Mouse (Mus musculus) intestine, embryonic 16.5 days (tissue): Measurements from ENCODE around the gene Fbxw9. TPM values are rescaled to one million over a fixed set of nuclear protein-coding genes. Genes with fewer than 3 reads are reported as not detected.

Experiments
- ATAC-seq: fragments of 200-750 bp; cut with Nextera tagmentation; 2 replicates; pipeline ENCODE4 v1.8.0; 2017; ENCODE audit warnings: moderate TSS enrichment, moderate library complexity
- H3K27ac ChIP-seq: fragments of 300-500 bp; sonication (generic); 2 replicates; pipeline ENCODE4 v1.5.1; 2014; ENCODE audit warnings: mild to moderate bottlenecking, low read length
- H3K27me3 ChIP-seq: fragments of 300-500 bp; sonication (generic); replicated peaks from 2 replicates; pipeline ENCODE4 v1.6.1; 2014; ENCODE audit warnings: low read length, control low read depth, mixed read lengths; ENCODE audit not compliant: control insufficient read depth, insufficient read depth
- H3K36me3 ChIP-seq: fragments of 300-500 bp; sonication (generic); 2 replicates; pipeline ENCODE4 v1.6.1; 2014; ENCODE audit warnings: low read length, control low read depth; ENCODE audit not compliant: control insufficient read depth, insufficient read depth
- H3K4me1 ChIP-seq: fragments of 300-500 bp; sonication (generic); 2 replicates; pipeline ENCODE4 v1.6.1; 2014; ENCODE audit warnings: low read length, control low read depth, mixed read lengths; ENCODE audit not compliant: control insufficient read depth, insufficient read depth
- H3K4me2 ChIP-seq: fragments of 300-500 bp; sonication (generic); 2 replicates; pipeline ENCODE4 v1.6.1; 2014; ENCODE audit warnings: low read depth, low read length, control low read depth
- H3K4me3 ChIP-seq: fragments of 300-500 bp; sonication (generic); 2 replicates; pipeline ENCODE4 v1.5.1; 2014; ENCODE audit warnings: mild to moderate bottlenecking, low read length
- H3K9ac ChIP-seq: fragments of 300-500 bp; sonication (generic); 2 replicates; pipeline ENCODE4 v1.6.1; 2014; ENCODE audit warnings: low read depth, low read length
- H3K9me3 ChIP-seq: fragments of 300-500 bp; sonication (generic); 2 replicates; pipeline ENCODE4 v1.6.1; 2016; ENCODE audit warnings: low read length, control low read depth; ENCODE audit not compliant: control insufficient read depth
- WGBS: fragments of 180-500 bp; shearing (Covaris S2); extraction: QIAGEN DNeasy Blood & Tissue Kit; methylation state at CpG from one replicate; pipeline ENCODE4 v1.1.7; 2014; 5-methylcytosine and 5-hydroxymethylcytosine counted together
- polyA plus RNA-seq: library from polyadenylated mRNA; unstranded; fragments of >200 nt; fragmentation: Nextera tagmentation; extraction: Ambion mirVana; gene quantifications from 2 replicates; pipeline ENCODE4 v1.2.1, GENCODE M21; 2015

Gene Fbxw9
- polyA plus RNA-seq, 1 experiment from 2014 or later = 30.7 TPM

GRCm38 (mm10) chr8:85065213-85065612, 5.4 kb downstream of the Fbxw9 start:
- Histone ChIP-seq H3K4me1 (peaks cover 6% of the 10 kb centered on the region), H3K27ac (peak overlapping the region; percentile 68), H3K36me3 (no peaks in the 10 kb centered on the region; the same call in 1 of the 2 replicates), H3K27me3 (no peaks in the 10 kb centered on the region), H3K4me3 (no peak overlapping the region), H3K9me3 (no peaks in the 10 kb centered on the region), H3K4me2 (no peak overlapping the region), H3K9ac (0 out of 2 replicates have a peak overlapping the region, but pooled peaks have one; percentile 45)
- WGBS = 19% methylated on average over 2 of the region's 2 CpGs
- ATAC-seq = peak; percentile 62

GRCm38 (mm10) chr8:85067155-85067554, 7.3 kb downstream of the Fbxw9 start:
- Histone ChIP-seq H3K27ac (no peak overlapping the region), H3K4me2 (no peak overlapping the region), H3K9me3 (no peaks in the 10 kb centered on the region), H3K36me3 (no peaks in the 10 kb centered on the region; the same call in 1 of the 2 replicates), H3K4me1 (peaks cover 7% of the 10 kb centered on the region; the same call in 1 of the 2 replicates), H3K9ac (no peak overlapping the region), H3K27me3 (no peaks in the 10 kb centered on the region), H3K4me3 (no peak overlapping the region)
- 96% methylated on average over 2 of the region's 2 CpGs for WGBS
- no peak for ATAC-seq

GRCm38 (mm10) chr8:85067982-85068381, 8.1 kb downstream of the Fbxw9 start, which contains the start of gene Gm5741:
Gene Gm5741, minus strand, starts transcription at chr8:85067982.
- Histone ChIP-seq H3K4me1 (peaks cover 11% of the 10 kb centered on the region; the same call in 1 of the 2 replicates), H3K36me3 (no peaks in the 10 kb centered on the region; the same call in 1 of the 2 replicates), H3K4me3 (no peak within 1 kb of the TSS), H3K9ac (no peak within 1 kb of the TSS), H3K27me3 (no peaks in the 10 kb centered on the region), H3K27ac (no peak within 1 kb of the TSS), H3K9me3 (no peaks in the 10 kb centered on the region), H3K4me2 (no peak within 1 kb of the TSS)
- no peak for ATAC-seq

GRCm38 (mm10) chr8:85071041-85071440, 11.2 kb downstream of the Fbxw9 start:
- Histone ChIP-seq H3K36me3 (peaks cover 2% of the 10 kb centered on the region; the same call in 1 of the 2 replicates), H3K4me3 (peak overlapping the region; percentile 91), H3K9ac (peak overlapping the region; percentile 87), H3K4me2 (peak overlapping the region; percentile 50), H3K9me3 (no peaks in the 10 kb centered on the region), H3K27ac (peak overlapping the region; percentile 97), H3K4me1 (peaks cover 13% of the 10 kb centered on the region; the same call in 1 of the 2 replicates), H3K27me3 (no peaks in the 10 kb centered on the region)
- ATAC-seq = peak; percentile 25; the same call in 1 of the 2 replicates
- WGBS = 73% methylated on average over 5 of the region's 5 CpGs

GRCm38 (mm10) chr8:85071514-85072281, 11.8 kb downstream of the Fbxw9 start, which contains the start of gene Dhps:
Gene Dhps, plus strand, starts transcription at chr8:85071757.
- ATAC-seq = peak; percentile 93

GRCm38 (mm10) chr8:85072364-85072929, 12.6 kb downstream of the Fbxw9 start:
- Histone ChIP-seq H3K9ac (peak overlapping the region; percentile 87), H3K4me2 (peak overlapping the region; percentile 85), H3K27ac (peak overlapping the region; percentile 97), H3K4me1 (peaks cover 13% of the 10 kb centered on the region; the same call in 1 of the 2 replicates), H3K4me3 (peak overlapping the region; percentile 91), H3K27me3 (no peaks in the 10 kb centered on the region), H3K9me3 (no peaks in the 10 kb centered on the region), H3K36me3 (0 out of 2 replicates have a peak, but pooled peaks cover 2% of the 10 kb centered on the region)
- ATAC-seq = peak; percentile 7; the same call in 1 of the 2 replicates
- WGBS = 33% methylated on average over 9 of the region's 9 CpGs

More at GRCm38 (mm10) chr8:85071514-85072281, 11.8 kb downstream of the Fbxw9 start, which contains the start of gene Dhps:
- Histone ChIP-seq H3K27me3 (no peaks in the 10 kb centered on the region), H3K36me3 (0 out of 2 replicates have a peak, but pooled peaks cover 2% of the 10 kb centered on the region), H3K9me3 (no peaks in the 10 kb centered on the region), H3K4me3 (peak within 1 kb of the TSS; percentile 91), H3K4me2 (peak within 1 kb of the TSS; percentile 85), H3K27ac (peak within 1 kb of the TSS; percentile 97), H3K4me1 (peaks cover 13% of the 10 kb centered on the region; the same call in 1 of the 2 replicates), H3K9ac (peak within 1 kb of the TSS; percentile 87)
- under 1% methylated on average over 68 of the region's 68 CpGs for WGBS

- 89% methylated on average over 15 of the region's 15 CpGs for WGBS
- no peak for ATAC-seq
- Histone ChIP-seq H3K9ac (0 out of 2 replicates have a peak overlapping the region, but pooled peaks have one; percentile 4), H3K36me3 (0 out of 2 replicates have a peak, but pooled peaks cover 2% of the 10 kb centered on the region), H3K4me2 (no peak overlapping the region), H3K27ac (no peak overlapping the region), H3K4me1 (peaks cover 13% of the 10 kb centered on the region; the same call in 1 of the 2 replicates), H3K27me3 (no peaks in the 10 kb centered on the region), H3K4me3 (no peak overlapping the region), H3K9me3 (no peaks in the 10 kb centered on the region)
Observed at GRCm38 (mm10) chr8:85073041-85073612, 13.3 kb downstream of the Fbxw9 start.

- H3K4me3 ChIP-seq = no peak overlapping the region
- ATAC-seq = no peak
- no peaks in the 10 kb centered on the region for H3K9me3 ChIP-seq
- WGBS = 76% methylated on average over 10 of the region's 10 CpGs
- no peak overlapping the region for H3K4me2 ChIP-seq
- H3K4me1 ChIP-seq = peaks cover 13% of the 10 kb centered on the region; the same call in 1 of the 2 replicates
- H3K27me3 ChIP-seq = no peaks in the 10 kb centered on the region
- 0 out of 2 replicates have a peak, but pooled peaks cover 2% of the 10 kb centered on the region for H3K36me3 ChIP-seq
- no peak overlapping the region for H3K27ac ChIP-seq
- H3K9ac ChIP-seq = no peak overlapping the region
Observed at GRCm38 (mm10) chr8:85074167-85074566, 14.3 kb downstream of the Fbxw9 start.

- Histone ChIP-seq H3K4me3 (no peak overlapping the region), H3K27ac (no peak overlapping the region), H3K4me2 (no peak overlapping the region), H3K9me3 (no peaks in the 10 kb centered on the region), H3K27me3 (no peaks in the 10 kb centered on the region), H3K9ac (no peak overlapping the region), H3K4me1 (peaks cover 16% of the 10 kb centered on the region), H3K36me3 (0 out of 2 replicates have a peak, but pooled peaks cover 2% of the 10 kb centered on the region)
- 85% methylated on average over 10 of the region's 10 CpGs for WGBS
- no peak for ATAC-seq
Observed at GRCm38 (mm10) chr8:85074617-85075016, 14.8 kb downstream of the Fbxw9 start.
